Mouse (Mus musculus) macrophage (primary cell): ENCODE measurements at regions not wholly inside any gene's neighbourhood (a gene's known extent, or its start where the extent isn't known, plus 50 kb on each side); places are given as distances from the start of the nearest gene placed in this dataset.

Experiments used
- H3K27ac ChIP-seq: fragments of 350-480 bp; formaldehyde crosslinking; 2 replicates; pipeline ENCODE4 v1.9.0; 2021
- H3K36me3 ChIP-seq: fragments of 350-480 bp; formaldehyde crosslinking; 2 replicates; pipeline ENCODE4 v1.9.0; 2021; ENCODE audit errors: inconsistent target
- H3K4me3 ChIP-seq: fragments of 350-480 bp; formaldehyde crosslinking; 2 replicates; pipeline ENCODE4 v1.9.0; 2021; ENCODE audit errors: inconsistent target
- H3K79me2 ChIP-seq: fragments of 350-480 bp; formaldehyde crosslinking; 2 replicates; pipeline ENCODE4 v1.9.0; 2021; ENCODE audit errors: inconsistent target
- WGBS: methylation state at CpG from one replicate; pipeline ENCODE4 v1.1.7; 2026; ENCODE audit warnings: inconsistent platforms; ENCODE audit not compliant: missing documents; 5-methylcytosine and 5-hydroxymethylcytosine counted together

DNA sequence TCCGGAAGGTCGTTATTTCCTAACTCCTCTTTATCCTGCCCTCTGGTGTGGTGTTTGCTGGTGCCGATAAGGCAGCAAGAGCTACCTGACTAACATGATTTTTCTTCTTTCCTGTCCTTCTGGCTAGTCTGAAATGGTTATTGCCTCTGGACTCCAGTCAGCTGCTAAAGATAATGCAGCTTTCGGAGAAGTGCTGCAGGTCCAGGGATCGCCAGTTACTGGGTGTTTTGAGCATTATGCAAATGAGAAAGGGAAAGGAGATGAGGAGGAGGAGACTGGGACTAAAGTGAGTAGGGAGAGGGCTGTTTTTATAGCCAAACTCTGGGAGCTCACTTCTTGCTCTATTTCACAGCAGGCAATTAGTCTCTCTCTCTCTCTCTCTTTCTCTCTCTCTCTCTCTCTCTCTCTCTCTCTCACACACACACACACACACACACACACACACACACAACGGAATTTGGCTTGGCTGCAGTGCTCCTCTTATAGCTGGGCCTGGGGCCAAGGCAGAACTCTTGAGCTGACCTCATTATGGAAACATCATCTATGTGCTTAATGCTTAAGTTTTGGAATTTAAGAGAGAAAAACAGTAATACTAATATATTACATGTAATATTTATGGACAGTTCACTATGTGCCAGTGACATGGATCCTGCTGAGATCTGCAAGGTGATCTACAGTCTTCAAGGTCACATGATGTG lies 637.7 kb upstream of the Nrp1 start:
- no peak overlapping the region for H3K4me3 ChIP-seq
- WGBS: 56% methylated on average over 6 of the region's 6 CpGs
- no peaks in the 10 kb centered on the region for H3K36me3 ChIP-seq
- no peaks in the 10 kb centered on the region for H3K79me2 ChIP-seq
- no peak overlapping the region for H3K27ac ChIP-seq

DNA sequence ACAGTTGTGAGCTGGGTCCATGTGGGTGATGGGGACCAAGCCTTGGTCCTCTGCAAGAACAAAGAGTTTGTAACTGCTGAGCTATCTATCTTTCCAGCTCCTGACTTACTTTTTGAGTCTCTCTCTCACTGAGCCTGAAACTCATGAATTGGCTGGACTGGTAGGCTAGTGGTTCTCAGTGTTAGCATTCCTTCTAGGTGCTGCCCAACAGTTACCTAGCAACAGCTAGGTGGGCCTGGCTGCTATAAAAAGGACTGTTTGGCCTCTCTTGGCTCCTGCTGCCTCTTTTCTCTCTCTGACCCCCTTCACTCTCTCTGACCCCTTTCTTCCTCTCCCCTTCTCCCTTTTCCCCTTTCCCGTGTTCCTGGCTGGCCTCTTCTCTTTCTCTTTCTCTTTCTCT lies 636.8 kb upstream of the Nrp1 start:
- Histone ChIP-seq H3K79me2 (no peaks in the 10 kb centered on the region), H3K36me3 (no peaks in the 10 kb centered on the region), H3K4me3 (no peak overlapping the region), H3K27ac (no peak overlapping the region)
- 20% methylated on average over 1 of the region's 1 CpGs for WGBS

DNA sequence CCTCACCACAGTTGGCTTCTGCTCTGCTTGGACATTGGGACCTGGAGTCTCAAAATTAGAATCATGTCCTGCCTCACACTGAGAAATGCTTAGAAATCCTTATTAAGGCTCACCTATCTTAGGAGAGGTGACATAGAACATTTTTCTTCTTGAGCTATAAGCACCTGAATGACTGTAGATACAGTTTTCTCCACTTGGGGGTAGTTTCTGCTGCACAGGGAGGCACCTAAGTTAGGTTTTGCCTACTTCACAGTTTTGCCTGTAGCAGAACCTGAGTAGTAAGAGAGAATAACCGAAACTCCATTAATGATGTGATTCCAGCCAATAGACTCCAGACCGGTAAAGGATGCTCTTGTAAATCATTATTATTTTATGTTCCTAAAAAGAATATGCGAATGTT lies 624.3 kb upstream of the Nrp1 start:
- no peak overlapping the region for H3K4me3 ChIP-seq
- no peak overlapping the region for H3K27ac ChIP-seq
- H3K79me2 ChIP-seq: no peaks in the 10 kb centered on the region
- no peaks in the 10 kb centered on the region for H3K36me3 ChIP-seq
- WGBS: 96% methylated on average over 3 of the region's 3 CpGs

- no peak overlapping the region for H3K27ac ChIP-seq
- H3K79me2 ChIP-seq: no peaks in the 10 kb centered on the region
- H3K4me3 ChIP-seq: no peak overlapping the region
- H3K36me3 ChIP-seq: no peaks in the 10 kb centered on the region
- WGBS: 95% methylated on average over 6 of the region's 6 CpGs
These were observed 616.2 kb upstream of the Nrp1 start for GRCm38 (mm10) chr8:127742236-127742635.

DNA sequence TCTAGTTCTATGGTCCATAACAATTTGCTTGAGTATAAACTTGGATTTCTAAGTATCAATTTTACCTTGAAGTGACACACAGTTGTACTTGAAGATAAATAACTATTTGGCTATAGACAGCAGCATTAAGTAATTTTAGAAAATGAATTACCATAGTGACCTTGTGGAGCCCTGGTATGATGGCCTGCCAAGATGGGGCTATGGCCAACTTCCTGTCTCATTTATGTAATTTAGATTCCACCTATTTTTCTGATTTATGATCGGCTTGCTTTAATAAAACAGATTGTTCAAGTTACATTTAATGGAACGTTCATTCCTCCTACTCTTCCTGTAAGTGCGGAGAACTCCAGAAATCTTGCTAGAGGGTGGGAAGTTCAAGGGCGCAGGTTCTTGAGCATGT lies 613.2 kb upstream of the Nrp1 start:
- no peaks in the 10 kb centered on the region for H3K79me2 ChIP-seq
- WGBS: 96% methylated on average over 4 of the region's 4 CpGs
- no peak overlapping the region for H3K4me3 ChIP-seq
- H3K27ac ChIP-seq: no peak overlapping the region
- no peaks in the 10 kb centered on the region for H3K36me3 ChIP-seq

DNA sequence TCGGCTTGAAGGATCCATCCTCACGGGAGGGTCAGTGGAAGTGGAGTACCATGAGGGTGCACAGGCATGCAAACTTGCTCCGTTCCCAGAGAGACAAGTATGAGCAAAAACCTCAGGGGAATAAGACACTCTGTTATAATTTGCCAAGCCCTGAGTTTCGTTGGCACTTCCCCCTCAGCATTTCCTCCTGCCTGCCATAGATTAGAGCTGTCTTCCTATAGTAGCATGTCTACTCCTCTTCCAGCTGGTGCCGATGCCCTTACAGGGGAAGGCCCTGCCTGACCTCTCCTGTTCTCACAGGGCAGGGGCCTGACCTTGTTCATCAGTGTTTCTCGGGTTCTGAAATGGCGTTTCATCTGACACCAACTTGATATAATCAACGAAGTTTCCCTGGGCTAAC lies 611.9 kb upstream of the Nrp1 start:
- no peaks in the 10 kb centered on the region for H3K36me3 ChIP-seq
- H3K4me3 ChIP-seq: no peak overlapping the region
- H3K79me2 ChIP-seq: no peaks in the 10 kb centered on the region
- H3K27ac ChIP-seq: no peak overlapping the region
- 5% methylated on average over 8 of the region's 8 CpGs for WGBS

- Histone ChIP-seq H3K27ac (no peak overlapping the region), H3K79me2 (no peaks in the 10 kb centered on the region), H3K4me3 (no peak overlapping the region), H3K36me3 (no peaks in the 10 kb centered on the region)
- 86% methylated on average over 5 of the region's 5 CpGs for WGBS
These were observed 605.5 kb upstream of the Nrp1 start for GRCm38 (mm10) chr8:127752871-127753270.

DNA sequence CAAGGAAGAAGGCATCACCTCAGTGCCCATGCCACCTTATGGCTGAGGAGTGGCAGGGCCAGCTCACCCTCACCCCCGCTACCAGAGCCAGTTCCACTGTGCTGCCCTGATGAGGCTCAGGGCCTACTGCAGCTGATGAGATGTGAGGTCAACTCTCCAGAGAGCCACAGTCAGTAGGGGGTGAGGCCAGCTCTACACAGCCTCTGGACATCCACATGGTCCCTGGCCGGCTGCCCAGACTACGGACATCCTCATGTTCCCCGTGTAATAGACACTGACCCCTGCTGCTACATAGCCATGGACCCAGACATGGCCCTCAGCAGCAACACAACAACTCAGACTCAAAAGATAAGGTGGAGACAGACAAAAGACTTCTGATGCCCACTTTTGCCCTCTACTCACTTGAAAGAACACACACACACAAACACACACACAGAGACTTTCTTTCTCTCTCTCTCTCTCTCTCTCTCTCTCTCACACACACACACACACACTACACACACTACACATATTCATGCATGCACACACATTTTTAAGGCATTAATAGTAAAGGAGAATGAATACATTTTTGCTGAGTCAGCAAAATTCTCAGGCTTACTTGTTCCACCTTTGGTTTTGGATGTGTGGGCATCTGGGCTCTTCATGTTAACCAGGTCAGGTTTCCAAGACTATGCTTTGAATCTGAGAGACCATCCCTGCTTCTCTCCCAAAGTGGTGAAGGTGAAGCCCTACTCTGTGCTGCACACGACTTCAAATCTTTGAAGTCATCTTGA lies 604.4 kb upstream of the Nrp1 start:
- 94% methylated on average over 5 of the region's 5 CpGs for WGBS
- H3K27ac ChIP-seq: no peak overlapping the region
- no peaks in the 10 kb centered on the region for H3K36me3 ChIP-seq
- no peaks in the 10 kb centered on the region for H3K79me2 ChIP-seq
- no peak overlapping the region for H3K4me3 ChIP-seq

DNA sequence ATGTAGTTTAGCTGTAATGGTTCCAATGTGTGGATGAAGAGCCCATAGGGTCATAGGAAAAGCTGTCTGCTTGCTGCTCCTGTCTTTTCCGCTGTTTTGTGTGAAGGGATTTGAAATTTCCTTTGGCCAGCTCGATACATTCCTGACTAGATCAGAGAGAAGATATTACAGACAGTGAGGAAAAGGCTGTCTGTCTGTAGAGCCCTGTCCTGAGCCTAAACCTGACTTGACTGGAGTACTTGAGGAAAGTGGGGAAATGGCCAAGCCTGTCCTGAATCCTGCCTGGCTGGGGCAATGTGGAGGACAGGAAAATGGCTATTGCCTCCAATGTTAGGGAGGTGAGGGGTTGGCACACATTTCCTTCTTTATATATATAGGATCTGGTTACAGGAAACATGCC lies 601.0 kb upstream of the Nrp1 start:
- Histone ChIP-seq H3K27ac (no peak overlapping the region), H3K36me3 (no peaks in the 10 kb centered on the region), H3K4me3 (no peak overlapping the region), H3K79me2 (no peaks in the 10 kb centered on the region)
- 100% methylated on average over 2 of the region's 2 CpGs for WGBS

GRCm38 (mm10) chr8:127759906-127760305 lies 598.5 kb upstream of the Nrp1 start:
- Histone ChIP-seq H3K4me3 (no peak overlapping the region), H3K79me2 (no peaks in the 10 kb centered on the region), H3K36me3 (no peaks in the 10 kb centered on the region), H3K27ac (no peak overlapping the region)
- WGBS: 93% methylated on average over 5 of the region's 5 CpGs

- H3K27ac ChIP-seq: no peak overlapping the region
- WGBS: 92% methylated on average over 5 of the region's 5 CpGs
- H3K79me2 ChIP-seq: no peaks in the 10 kb centered on the region
- H3K4me3 ChIP-seq: no peak overlapping the region
- H3K36me3 ChIP-seq: no peaks in the 10 kb centered on the region
These were observed 593.2 kb upstream of the Nrp1 start for GRCm38 (mm10) chr8:127765199-127765598.

DNA sequence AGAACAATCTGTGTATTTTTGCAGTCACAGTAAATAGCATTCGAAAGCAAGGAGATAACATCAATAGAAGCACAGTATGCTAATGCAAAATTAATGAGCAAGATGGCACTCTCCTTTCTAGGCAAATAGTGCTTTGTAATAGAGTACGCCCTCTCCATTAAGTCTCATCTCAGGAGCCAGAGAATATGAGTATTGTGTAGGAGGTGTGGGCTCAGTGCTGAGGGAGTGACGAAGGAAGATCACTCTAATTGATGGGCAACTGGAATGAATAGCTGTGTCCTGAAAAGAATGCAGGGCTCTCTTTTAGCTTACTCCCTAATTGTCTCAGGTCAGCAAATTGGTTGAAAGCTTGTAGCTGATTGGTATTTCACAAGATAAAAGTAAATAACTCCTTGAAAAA lies 590.1 kb upstream of the Nrp1 start:
- no peak overlapping the region for H3K27ac ChIP-seq
- no peaks in the 10 kb centered on the region for H3K79me2 ChIP-seq
- 97% methylated on average over 2 of the region's 3 CpGs for WGBS
- no peak overlapping the region for H3K4me3 ChIP-seq
- H3K36me3 ChIP-seq: no peaks in the 10 kb centered on the region

GRCm38 (mm10) chr8:127769651-127770050 lies 588.8 kb upstream of the Nrp1 start:
- Histone ChIP-seq H3K27ac (no peak overlapping the region), H3K4me3 (no peak overlapping the region), H3K79me2 (no peaks in the 10 kb centered on the region), H3K36me3 (no peaks in the 10 kb centered on the region)
- WGBS: 100% methylated on average over 1 of the region's 1 CpGs

GRCm38 (mm10) chr8:127771781-127772180 lies 586.6 kb upstream of the Nrp1 start:
- Histone ChIP-seq H3K36me3 (no peaks in the 10 kb centered on the region), H3K79me2 (no peaks in the 10 kb centered on the region), H3K27ac (no peak overlapping the region), H3K4me3 (no peak overlapping the region)
- 100% methylated on average over 1 of the region's 1 CpGs for WGBS

DNA sequence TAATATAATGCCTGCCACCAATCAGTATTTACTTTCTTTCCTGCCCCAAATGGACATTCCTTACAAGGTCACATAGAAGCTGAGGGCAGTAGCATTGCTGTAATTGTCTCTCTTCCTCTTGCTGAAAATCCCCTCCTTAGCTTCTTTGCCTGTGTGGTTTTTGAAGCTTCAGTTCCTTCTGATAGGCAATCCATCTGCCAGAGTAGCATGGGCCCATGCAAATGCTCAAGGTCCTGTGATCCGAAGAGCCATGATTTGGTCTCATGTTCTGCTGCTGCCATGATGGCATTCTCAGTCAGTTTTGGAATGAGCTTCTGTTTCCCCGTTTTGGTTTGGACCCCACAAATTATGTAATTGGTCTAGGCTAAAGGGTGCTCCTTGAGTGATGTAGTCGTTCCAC lies 586.0 kb upstream of the Nrp1 start:
- Histone ChIP-seq H3K79me2 (no peaks in the 10 kb centered on the region), H3K36me3 (no peaks in the 10 kb centered on the region), H3K4me3 (no peak overlapping the region), H3K27ac (no peak overlapping the region)
- 89% methylated on average over 3 of the region's 3 CpGs for WGBS
